Mouse (Mus musculus) neural tube, embryonic 12.5 days (tissue): ENCODE measurements around the gene Spata13. TPM values are rescaled to one million over a fixed set of nuclear protein-coding genes. Genes with fewer than 3 reads are reported as not detected.

ENCODE experiments used
- ATAC-seq: fragments of 200-750 bp; cut with Nextera tagmentation; 2 replicates; pipeline ENCODE4 v1.8.0; 2017; ENCODE audit warnings: low read depth, mild to moderate bottlenecking, moderate TSS enrichment, moderate library complexity; ENCODE audit not compliant: low FRiP score
- H3K27ac ChIP-seq: fragments of 300-500 bp; sonication (generic); 2 replicates; pipeline ENCODE4 v1.5.1; 2016
- H3K27me3 ChIP-seq: fragments of 300-500 bp; sonication (generic); replicated peaks from 2 replicates; pipeline ENCODE4 v1.6.1; 2016; ENCODE audit warnings: mild to moderate bottlenecking
- H3K36me3 ChIP-seq: fragments of 300-500 bp; sonication (generic); 2 replicates; pipeline ENCODE4 v1.6.1; 2016; ENCODE audit warnings: mild to moderate bottlenecking
- H3K4me1 ChIP-seq: fragments of 300-500 bp; sonication (generic); 2 replicates; pipeline ENCODE4 v1.6.1; 2016
- H3K4me2 ChIP-seq: fragments of 300-500 bp; sonication (generic); replicated peaks from 2 replicates; pipeline ENCODE4 v1.6.1; 2016; ENCODE audit warnings: mild to moderate bottlenecking
- H3K4me3 ChIP-seq: fragments of 300-500 bp; sonication (generic); 2 replicates; pipeline ENCODE4 v1.5.1; 2016
- H3K9ac ChIP-seq: fragments of 300-500 bp; sonication (generic); 2 replicates; pipeline ENCODE4 v1.6.1; 2016; ENCODE audit warnings: mild to moderate bottlenecking
- H3K9me3 ChIP-seq: fragments of 300-500 bp; sonication (generic); 2 replicates; pipeline ENCODE4 v1.6.1; 2016; ENCODE audit warnings: mild to moderate bottlenecking
- WGBS: fragments of 180-500 bp; shearing (Covaris S2); methylation state at CpG from one replicate; pipeline ENCODE4 v1.1.7; 2016; 5-methylcytosine and 5-hydroxymethylcytosine counted together
- polyA plus RNA-seq: library from polyadenylated mRNA; unstranded; fragments of >200 nt; fragmentation: Nextera tagmentation; extraction: Ambion mirVana; gene quantifications from 2 replicates; pipeline ENCODE4 v1.2.1, GENCODE M21; 2016

Spata13 gene
- polyA plus RNA-seq, 1 experiment from 2014 or later = 51.0 TPM

DNA sequence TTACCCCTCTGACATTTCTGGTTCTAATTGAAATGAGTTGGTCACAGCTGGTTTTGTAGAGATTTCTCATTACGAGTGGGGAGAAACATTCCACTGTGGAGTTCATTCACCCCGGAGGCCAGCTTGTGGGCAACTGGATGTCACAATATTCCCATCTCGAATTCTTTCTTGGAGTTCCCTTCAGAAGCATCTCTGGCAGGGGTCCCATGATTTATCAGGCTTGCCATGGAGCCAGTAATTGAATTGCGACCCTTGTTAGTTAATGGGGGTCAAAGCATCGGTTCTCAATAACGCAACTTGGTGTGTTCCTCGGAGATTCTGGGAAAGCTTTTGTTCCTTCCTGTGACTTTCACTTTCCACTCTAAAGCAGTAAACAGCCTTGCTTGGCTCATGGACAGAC is 53.4 kb downstream of the Spata13 start:
- H3K4me3 ChIP-seq = no peak overlapping the region; the same call in 1 of the 2 replicates
- no peak overlapping the region for H3K27ac ChIP-seq
- 0 out of 2 replicates have a peak, but pooled peaks cover 5% of the 10 kb centered on the region for H3K27me3 ChIP-seq
- peak overlapping the region; percentile 46 for H3K4me2 ChIP-seq
- 11% methylated on average over 7 of the region's 7 CpGs for WGBS
- H3K4me1 ChIP-seq = peaks cover 42% of the 10 kb centered on the region
- peaks cover 12% of the 10 kb centered on the region for H3K36me3 ChIP-seq
- H3K9ac ChIP-seq = no peak overlapping the region
- H3K9me3 ChIP-seq = no peaks in the 10 kb centered on the region
- ATAC-seq = no peak

DNA sequence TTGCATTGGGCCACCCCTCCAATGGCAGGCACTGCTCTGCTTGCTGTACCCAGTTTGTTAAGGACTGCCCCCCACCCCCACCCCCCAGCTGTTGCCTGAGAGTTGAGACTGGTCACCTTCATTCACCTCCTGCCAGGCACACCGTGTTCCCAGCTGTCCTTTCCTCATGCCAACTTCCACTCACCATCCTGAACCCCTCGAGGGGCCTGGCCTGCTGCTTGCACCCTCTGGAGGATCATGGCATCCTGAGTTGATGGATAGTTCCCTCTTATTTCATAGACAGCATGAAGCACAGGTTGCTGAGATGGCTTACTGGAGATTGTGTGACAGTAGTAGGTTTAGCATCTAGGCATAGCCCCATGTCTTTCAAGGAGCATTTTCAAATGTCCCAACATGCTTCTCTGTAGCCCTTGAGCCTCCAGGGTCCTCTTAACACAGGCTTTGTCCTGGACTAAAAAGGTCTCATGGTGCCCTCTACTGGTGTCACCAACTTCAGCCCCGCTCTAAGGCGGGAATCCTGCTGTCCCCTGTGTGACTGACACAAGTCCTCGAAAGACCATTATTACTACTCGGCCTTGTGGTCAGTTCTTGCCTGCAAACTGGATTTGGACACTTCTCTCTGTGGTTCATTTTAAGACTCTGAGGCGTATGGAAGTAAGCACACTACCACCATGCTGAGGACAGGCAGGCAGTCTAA is 54.9 kb downstream of the Spata13 start:
- peaks cover 16% of the 10 kb centered on the region for H3K36me3 ChIP-seq
- no peak overlapping the region for H3K27ac ChIP-seq
- peaks cover 48% of the 10 kb centered on the region for H3K4me1 ChIP-seq

DNA sequence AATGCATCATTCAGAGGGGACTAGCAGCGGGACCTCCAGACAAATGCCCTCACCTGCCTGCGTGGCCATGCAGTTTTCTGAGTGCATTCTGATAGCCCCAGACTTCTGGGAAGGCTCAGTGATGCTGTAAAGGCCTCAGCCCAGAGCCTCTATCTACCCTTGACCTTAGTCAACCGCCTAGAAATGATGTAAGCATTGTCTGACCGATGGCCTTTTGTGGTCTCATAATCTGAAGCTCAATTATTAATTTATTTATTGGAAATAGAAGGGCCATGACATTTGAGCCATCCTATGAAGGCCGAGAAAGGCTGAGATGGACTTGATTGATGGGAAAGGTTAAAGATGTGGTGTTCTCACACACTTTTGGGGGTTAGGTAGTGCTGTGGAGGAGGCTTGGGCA is 56.0 kb downstream of the Spata13 start:
- Histone ChIP-seq H3K9ac (no peak overlapping the region), H3K36me3 (peaks cover 16% of the 10 kb centered on the region), H3K27ac (no peak overlapping the region), H3K4me1 (peaks cover 50% of the 10 kb centered on the region), H3K9me3 (no peaks in the 10 kb centered on the region), H3K4me3 (no peak overlapping the region), H3K4me2 (no peak overlapping the region), H3K27me3 (0 out of 2 replicates have a peak, but pooled peaks cover 5% of the 10 kb centered on the region)
- 79% methylated on average over 5 of the region's 5 CpGs for WGBS
- no peak for ATAC-seq

More for the DNA sequence above, 54.9 kb downstream of the Spata13 start:
- ATAC-seq = peak; percentile 45
- no peak overlapping the region for H3K4me2 ChIP-seq
- WGBS = 36% methylated on average over 7 of the region's 7 CpGs
- no peak overlapping the region for H3K4me3 ChIP-seq
- 0 out of 2 replicates have a peak, but pooled peaks cover 5% of the 10 kb centered on the region for H3K27me3 ChIP-seq
- no peak overlapping the region for H3K9ac ChIP-seq
- H3K9me3 ChIP-seq = no peaks in the 10 kb centered on the region

DNA sequence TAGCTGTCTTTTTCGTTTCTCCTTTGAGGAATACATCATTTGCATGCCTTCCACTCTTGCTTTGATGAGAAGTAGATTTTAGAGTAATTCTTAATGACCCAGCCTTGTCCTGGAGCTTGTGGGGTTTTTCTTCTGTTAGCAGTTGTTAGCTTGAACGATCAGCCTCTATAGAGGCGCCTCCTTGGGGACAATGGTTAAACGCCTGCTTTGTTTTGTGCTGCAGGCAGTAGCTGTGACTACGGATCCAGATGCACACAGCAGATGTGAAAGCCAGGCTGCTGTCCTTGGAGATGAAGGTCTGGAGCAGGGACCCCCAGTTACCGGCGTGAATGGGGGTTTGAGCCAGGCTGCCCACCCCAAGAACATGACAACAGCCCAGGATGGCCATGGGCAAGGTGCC is 56.8 kb downstream of the Spata13 start:
- 27% methylated on average over 7 of the region's 7 CpGs for WGBS
- Histone ChIP-seq H3K36me3 (peaks cover 16% of the 10 kb centered on the region), H3K9ac (no peak overlapping the region), H3K27ac (no peak overlapping the region), H3K4me1 (peaks cover 50% of the 10 kb centered on the region), H3K9me3 (no peaks in the 10 kb centered on the region), H3K27me3 (0 out of 2 replicates have a peak, but pooled peaks cover 5% of the 10 kb centered on the region), H3K4me3 (no peak overlapping the region), H3K4me2 (no peak overlapping the region)
- no peak for ATAC-seq

DNA sequence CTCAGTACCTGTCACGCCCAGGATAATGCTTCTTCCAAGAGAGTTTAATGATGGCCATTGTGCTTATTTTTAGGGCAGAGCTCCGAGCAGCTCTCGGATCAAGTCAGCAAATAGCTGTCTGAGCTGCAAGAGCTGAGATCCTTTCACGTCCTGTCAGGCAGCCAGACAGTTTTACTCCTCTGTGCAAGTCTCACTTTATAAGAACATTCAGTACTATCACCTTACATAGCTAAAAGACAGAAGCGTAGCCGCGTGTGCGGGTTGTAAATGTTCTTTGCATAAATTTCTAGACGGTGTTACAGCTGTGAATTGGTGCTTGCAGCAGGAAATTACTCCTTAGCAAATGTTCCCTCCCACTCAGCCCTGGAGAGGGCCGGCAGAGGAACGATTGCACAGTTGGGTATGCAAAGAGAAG is 59.3 kb downstream of the Spata13 start:
- Histone ChIP-seq H3K27ac (no peak overlapping the region), H3K4me1 (peaks cover 41% of the 10 kb centered on the region), H3K27me3 (0 out of 2 replicates have a peak, but pooled peaks cover 5% of the 10 kb centered on the region), H3K4me2 (no peak overlapping the region), H3K4me3 (no peak overlapping the region), H3K9ac (no peak overlapping the region), H3K9me3 (no peaks in the 10 kb centered on the region), H3K36me3 (peaks cover 19% of the 10 kb centered on the region)
- 22% methylated on average over 11 of the region's 11 CpGs for WGBS
- ATAC-seq = no peak

- ATAC-seq = no peak
- no peaks in the 10 kb centered on the region for H3K9me3 ChIP-seq
- 75% methylated on average over 5 of the region's 5 CpGs for WGBS
- no peak overlapping the region for H3K4me2 ChIP-seq
- no peak overlapping the region for H3K27ac ChIP-seq
- H3K4me1 ChIP-seq = peaks cover 35% of the 10 kb centered on the region
- H3K36me3 ChIP-seq = peaks cover 19% of the 10 kb centered on the region
- H3K9ac ChIP-seq = no peak overlapping the region
- H3K4me3 ChIP-seq = no peak overlapping the region
- 0 out of 2 replicates have a peak, but pooled peaks cover 5% of the 10 kb centered on the region for H3K27me3 ChIP-seq
Measured at GRCm38 (mm10) chr14:60693666-60694065, 59.9 kb downstream of the Spata13 start.

DNA sequence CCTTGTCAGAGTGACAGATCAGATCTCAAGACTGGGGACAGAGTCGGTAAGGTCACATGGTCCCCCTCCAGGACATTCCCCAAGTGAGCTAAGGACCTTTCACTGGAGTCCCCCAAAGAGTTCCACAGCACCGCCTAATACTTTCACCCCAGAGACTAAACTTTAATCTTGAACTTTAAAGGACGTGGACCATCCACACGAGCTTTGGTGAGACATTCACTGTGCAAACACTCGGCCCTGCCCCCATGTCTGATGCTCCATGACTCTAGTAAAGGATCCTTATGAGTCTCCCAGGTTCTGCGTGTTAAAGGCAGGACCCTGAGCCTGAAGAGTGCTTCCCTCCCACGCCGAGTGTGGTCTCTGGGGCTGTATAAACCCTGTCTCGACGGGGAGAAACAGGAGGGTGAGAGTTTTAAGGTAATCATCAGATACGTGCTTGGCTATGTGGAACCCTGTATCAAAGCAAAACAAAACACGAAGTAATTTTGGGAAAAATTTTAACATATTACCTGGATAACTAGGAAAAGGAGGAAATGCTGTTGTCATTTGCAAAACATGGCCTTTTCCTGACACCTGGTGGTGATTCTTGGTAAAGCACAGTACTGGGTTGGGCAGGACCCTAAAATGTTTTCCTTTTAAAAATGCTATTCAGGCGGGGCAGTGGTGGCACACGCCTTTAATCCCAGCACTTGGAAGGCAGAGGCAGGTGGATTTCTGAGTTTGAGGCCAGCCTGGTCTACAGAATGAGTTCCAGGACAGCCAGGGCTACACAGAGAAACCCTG is 60.6 kb downstream of the Spata13 start:
- Histone ChIP-seq H3K9ac (no peak overlapping the region), H3K4me2 (no peak overlapping the region), H3K9me3 (no peaks in the 10 kb centered on the region), H3K4me1 (peaks cover 31% of the 10 kb centered on the region), H3K27me3 (0 out of 2 replicates have a peak, but pooled peaks cover 5% of the 10 kb centered on the region), H3K4me3 (no peak overlapping the region), H3K27ac (no peak overlapping the region), H3K36me3 (peaks cover 19% of the 10 kb centered on the region)
- no peak for ATAC-seq
- WGBS = 75% methylated on average over 14 of the region's 14 CpGs

- H3K27me3 ChIP-seq = no peaks in the 10 kb centered on the region
- no peak overlapping the region for H3K27ac ChIP-seq
- peaks cover 7% of the 10 kb centered on the region; the same call in 1 of the 2 replicates for H3K36me3 ChIP-seq
- no peaks in the 10 kb centered on the region for H3K9me3 ChIP-seq
- H3K4me3 ChIP-seq = no peak overlapping the region
- ATAC-seq = no peak
- no peak overlapping the region for H3K4me2 ChIP-seq
- no peak overlapping the region for H3K9ac ChIP-seq
- WGBS = 77% methylated on average over 8 of the region's 8 CpGs
- peaks cover 17% of the 10 kb centered on the region for H3K4me1 ChIP-seq
Measured at GRCm38 (mm10) chr14:60697351-60697750, 63.5 kb downstream of the Spata13 start.

DNA sequence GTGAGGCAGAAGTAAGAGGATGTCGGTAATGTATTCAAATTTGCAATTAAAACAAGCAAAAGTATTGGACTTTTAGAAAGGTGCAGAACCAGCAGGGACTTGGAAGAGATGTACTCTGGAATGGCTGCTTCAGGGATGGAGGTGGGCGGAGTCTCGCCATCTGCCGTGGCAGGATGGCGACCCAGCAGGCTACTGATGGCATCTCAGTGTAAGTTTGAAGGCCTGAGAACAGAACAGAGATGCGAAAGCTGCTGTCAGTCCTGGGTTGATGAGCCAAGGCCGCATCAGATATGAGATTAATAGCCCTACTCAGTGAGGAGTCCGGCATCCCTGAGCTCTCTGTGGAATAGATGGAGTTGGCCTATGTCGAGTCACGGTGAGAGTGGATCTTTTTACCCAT is 65.2 kb downstream of the Spata13 start:
- H3K4me2 ChIP-seq = no peak overlapping the region
- H3K4me3 ChIP-seq = no peak overlapping the region
- no peaks in the 10 kb centered on the region for H3K27me3 ChIP-seq
- H3K9me3 ChIP-seq = no peaks in the 10 kb centered on the region
- H3K36me3 ChIP-seq = 0 out of 2 replicates have a peak, but pooled peaks cover 3% of the 10 kb centered on the region
- ATAC-seq = no peak
- H3K4me1 ChIP-seq = peaks cover 3% of the 10 kb centered on the region; the same call in 1 of the 2 replicates
- H3K27ac ChIP-seq = no peak overlapping the region
- no peak overlapping the region for H3K9ac ChIP-seq
- WGBS = 72% methylated on average over 10 of the region's 10 CpGs

DNA sequence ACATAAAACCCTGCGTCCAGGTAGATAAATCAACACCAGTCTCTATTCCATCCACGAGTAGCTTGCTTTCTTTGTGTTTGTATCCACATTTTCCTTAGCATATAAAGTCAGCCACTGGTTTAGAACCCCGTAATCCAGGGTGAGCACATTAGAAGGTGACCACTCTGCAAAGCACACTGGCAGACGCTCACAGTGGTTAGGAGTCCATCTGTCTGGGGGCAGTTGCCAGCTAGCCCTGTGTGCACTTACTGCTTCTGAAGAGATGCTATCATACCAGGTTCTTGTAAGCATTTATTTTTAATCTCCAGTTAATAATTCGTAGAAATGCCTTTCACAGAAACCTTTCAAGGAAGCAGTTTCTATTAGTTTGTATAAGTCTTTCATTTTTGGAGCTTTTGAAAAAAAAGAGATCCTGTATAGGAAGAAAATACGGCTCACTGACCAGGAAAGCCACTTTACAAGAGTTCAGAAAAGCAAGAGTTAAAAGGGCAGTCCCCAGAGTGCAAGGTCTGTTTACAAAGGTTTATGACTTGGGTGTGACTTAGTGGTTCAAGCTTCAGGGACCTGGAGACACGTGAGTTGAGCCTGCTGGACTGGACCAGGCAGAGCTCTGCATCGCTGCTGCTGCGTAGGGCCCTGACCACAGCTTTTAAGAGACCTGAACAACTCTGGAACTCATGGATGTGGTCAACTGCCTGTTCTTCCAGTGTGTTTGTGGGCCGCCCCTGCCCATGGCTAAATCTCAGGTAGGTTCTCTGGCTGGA is 68.8 kb downstream of the Spata13 start:
- H3K4me1 ChIP-seq = peaks cover 3% of the 10 kb centered on the region; the same call in 1 of the 2 replicates
- H3K9me3 ChIP-seq = no peaks in the 10 kb centered on the region
- H3K36me3 ChIP-seq = 0 out of 2 replicates have a peak, but pooled peaks cover 7% of the 10 kb centered on the region
- H3K27ac ChIP-seq = no peak overlapping the region
- H3K9ac ChIP-seq = no peak overlapping the region
- no peak overlapping the region for H3K4me2 ChIP-seq
- H3K27me3 ChIP-seq = no peaks in the 10 kb centered on the region
- no peak for ATAC-seq
- WGBS = 58% methylated on average over 10 of the region's 10 CpGs
- no peak overlapping the region for H3K4me3 ChIP-seq

GRCm38 (mm10) chr14:60704510-60704909 is 70.7 kb downstream of the Spata13 start:
- Histone ChIP-seq H3K27ac (no peak overlapping the region), H3K9ac (no peak overlapping the region), H3K4me2 (no peak overlapping the region), H3K4me1 (no peaks in the 10 kb centered on the region), H3K9me3 (no peaks in the 10 kb centered on the region), H3K4me3 (no peak overlapping the region), H3K27me3 (no peaks in the 10 kb centered on the region), H3K36me3 (peaks cover 7% of the 10 kb centered on the region; the same call in 1 of the 2 replicates)
- ATAC-seq = no peak
- WGBS = 93% methylated on average over 6 of the region's 6 CpGs

DNA sequence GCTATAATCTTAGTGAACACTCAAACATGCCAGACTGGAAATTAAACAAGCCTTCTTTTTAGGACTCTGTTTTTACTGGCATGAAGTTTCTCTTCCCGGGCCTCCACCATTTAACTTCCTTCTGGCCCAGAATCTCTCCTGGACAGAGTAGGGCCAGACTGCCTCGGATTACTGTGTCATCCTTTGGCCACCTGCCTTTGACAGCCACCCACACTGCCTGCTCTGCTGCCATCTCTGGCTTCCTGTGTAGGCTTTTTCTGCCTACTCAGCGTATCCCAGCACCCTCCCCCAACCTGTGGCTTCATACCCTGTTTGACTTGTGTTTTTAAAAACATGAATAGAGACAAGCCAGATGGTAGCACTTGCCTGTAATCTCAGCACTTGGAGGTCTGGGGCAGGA is 71.2 kb downstream of the Spata13 start:
- peaks cover 9% of the 10 kb centered on the region; the same call in 1 of the 2 replicates for H3K36me3 ChIP-seq
- WGBS = 79% methylated on average over 3 of the region's 3 CpGs
- ATAC-seq = no peak

More for the DNA sequence above, 71.2 kb downstream of the Spata13 start:
- H3K9me3 ChIP-seq = no peaks in the 10 kb centered on the region
- H3K27ac ChIP-seq = no peak overlapping the region
- no peak overlapping the region for H3K4me3 ChIP-seq
- H3K27me3 ChIP-seq = no peaks in the 10 kb centered on the region
- no peaks in the 10 kb centered on the region for H3K4me1 ChIP-seq
- no peak overlapping the region for H3K4me2 ChIP-seq
- no peak overlapping the region for H3K9ac ChIP-seq
